ENCODE assay signal across 38 mouse cellular contexts in genomic region chr6:5186229-5186950, GRCm38 (mm10). TPM values are rescaled to one million over a fixed set of nuclear protein-coding genes. Genes with fewer than 3 reads are reported as not detected.
DNase-seq lines count a peak whose midpoint lies in the region; ATAC-seq and TF ChIP-seq lines count a peak whose summit lies in the region.
"Had no signal": no experiment of that assay in that cellular context is flagged by ENCODE, and none has a peak within 500 bp of the region (broad histone marks: within the 10 kb centered on the region; RNA-seq: fewer than 3 reads in every experiment).

No protein-coding gene starts in this region.

- no peak overlapping the region for H3K4me2 ChIP-seq in limb, embryonic 14.5 days (replicated peaks; ENCODE audit: low read depth, low read length, severe bottlenecking)
- H3K4me2 ChIP-seq in liver, embryonic 15.5 days = peak overlapping the region; percentile 35
- H3K4me2 ChIP-seq: forebrain, embryonic 15.5 days; heart, embryonic 13.5 days; hindbrain, embryonic 14.5 days; limb, embryonic 13.5 days; lung, embryonic 15.5 days; neural tube, embryonic 15.5 days had no signal

- ATAC-seq in limb, embryonic 14.5 days (ENCODE audit: low FRiP score, low read depth) = no peak
- ATAC-seq in liver, embryonic 15.5 days (ENCODE audit: insufficient read depth) = peak; percentile 96
- ATAC-seq in megakaryocyte, adult 5-6 weeks (ENCODE audit: poor library complexity, severe bottlenecking) = no peak
- ATAC-seq: CD4-positive, CD25-positive, alpha-beta regulatory T cell, adult 4 months; forebrain, embryonic 15.5 days had no signal

- H3K36me3 ChIP-seq in limb, embryonic 14.5 days (ENCODE audit: control insufficient read depth, insufficient read depth, low read length) = no peaks in the 10 kb centered on the region
- H3K36me3 ChIP-seq in limb, embryonic 10.5 days = no peaks in the 10 kb centered on the region
- H3K36me3 ChIP-seq in liver, embryonic 15.5 days (replicated peaks) = no peaks in the 10 kb centered on the region
- H3K36me3 ChIP-seq: forebrain, embryonic 10.5 days; forebrain, embryonic 15.5 days; heart, embryonic 13.5 days; limb, embryonic 13.5 days; lung, embryonic 15.5 days; neural tube, embryonic 15.5 days had no signal

- H3K27ac ChIP-seq in limb, embryonic 14.5 days (replicated peaks; ENCODE audit: low read depth, low read length) = no peak overlapping the region
- no peak overlapping the region for H3K27ac ChIP-seq in limb, embryonic 10.5 days
- H3K27ac ChIP-seq in liver, embryonic 15.5 days (replicated peaks) = peak overlapping the region; percentile 66; the same call in 1 of the 2 replicates
- H3K27ac ChIP-seq: forebrain, embryonic 10.5 days; forebrain, embryonic 15.5 days; gastrocnemius, adult 2 months; heart, embryonic 13.5 days; hindbrain, embryonic 14.5 days; left cerebral cortex, adult 2 months; limb, embryonic 13.5 days; lung, embryonic 15.5 days; neural tube, embryonic 15.5 days had no signal

- H3K9ac ChIP-seq in limb, embryonic 14.5 days (ENCODE audit: low read depth, low read length, severe bottlenecking) = no peak overlapping the region
- H3K9ac ChIP-seq in liver, embryonic 15.5 days = no peak overlapping the region
- H3K9ac ChIP-seq: forebrain, embryonic 15.5 days; heart, embryonic 13.5 days; hindbrain, embryonic 14.5 days; limb, embryonic 13.5 days; lung, embryonic 15.5 days; neural tube, embryonic 15.5 days had no signal

- WGBS in limb, embryonic 14.5 days = 40% methylated on average over 7 of the region's 7 CpGs
- WGBS in limb, embryonic 10.5 days = 67% methylated on average over 7 of the region's 7 CpGs
- 59% methylated on average over 7 of the region's 7 CpGs for WGBS in liver, embryonic 15.5 days (ENCODE audit: insufficient replicate concordance)

- H3K4me1 ChIP-seq in limb, embryonic 14.5 days (ENCODE audit: control insufficient read depth, insufficient read depth, low read length) = 0 out of 2 replicates have a peak, but pooled peaks cover 9% of the 10 kb centered on the region
- peaks cover 22% of the 10 kb centered on the region for H3K4me1 ChIP-seq in limb, embryonic 10.5 days
- H3K4me1 ChIP-seq in liver, embryonic 15.5 days (replicated peaks) = peaks cover 31% of the 10 kb centered on the region
- H3K4me1 ChIP-seq: forebrain, embryonic 10.5 days; forebrain, embryonic 15.5 days; neural tube, embryonic 15.5 days had no signal

- no peaks in the 10 kb centered on the region for H3K9me3 ChIP-seq in limb, embryonic 14.5 days (ENCODE audit: control insufficient read depth, low read length)
- H3K9me3 ChIP-seq in limb, embryonic 10.5 days (replicated peaks) = no peaks in the 10 kb centered on the region
- H3K9me3 ChIP-seq in liver, embryonic 15.5 days (replicated peaks) = no peaks in the 10 kb centered on the region
- H3K9me3 ChIP-seq: forebrain, embryonic 10.5 days; forebrain, embryonic 15.5 days; heart, embryonic 13.5 days; limb, embryonic 13.5 days; lung, embryonic 15.5 days; neural tube, embryonic 15.5 days had no signal

- DNase-seq in limb, embryonic 14.5 days (ENCODE audit: low spot score) = peak; percentile 10
- no peak for DNase-seq in limb, embryonic 10.5 days (ENCODE audit: low spot score)
- peak; percentile 48 for DNase-seq in c-Kit-negative CD71-positive TER-119-positive erythroid progenitor cells, embryonic 14.5 days (ENCODE audit: low read depth, low spot score)
- peak; percentile 66 for DNase-seq in liver
- DNase-seq in right cerebral cortex, adult 2 months (ENCODE audit: low spot score in 2 of 2) = no peak
- no peak for DNase-seq in B cell, adult 2 months
- DNase-seq: adrenal gland, adult 2 months; cerebellum, adult 11-12 months; cerebellum, adult 9-11 months; gastrocnemius, adult 2 months; gastrocnemius, postnatal 36 days; heart, postnatal 10 days; kidney, adult 11 months; kidney, postnatal 14 days; lung, postnatal 36 days; midbrain, embryonic 14.5 days; retina, postnatal 1 day; right cerebral cortex, postnatal 25 days; spleen, adult 18-20 months; thymus, adult 2 months; thymus, postnatal 36 days had no signal

- no peaks in the 10 kb centered on the region for H3K27me3 ChIP-seq in limb, embryonic 14.5 days (ENCODE audit: control insufficient read depth, insufficient read depth, low read length)
- H3K27me3 ChIP-seq in limb, embryonic 10.5 days (ENCODE audit: low read depth, poor library complexity, severe bottlenecking) = no peaks in the 10 kb centered on the region
- H3K27me3 ChIP-seq in liver, embryonic 15.5 days = peaks cover 9% of the 10 kb centered on the region; the same call in 1 of the 2 replicates
- H3K27me3 ChIP-seq: forebrain, embryonic 15.5 days; limb, embryonic 13.5 days; lung, embryonic 15.5 days; neural tube, embryonic 15.5 days had no signal

- TF ChIP-seq POLR2A in limb, embryonic 14.5 days (IDR thresholded peaks at IDR 0.05; ENCODE audit: borderline replicate concordance, extremely low read depth, insufficient read depth, insufficient read length) = no peak

- no peak overlapping the region for H3K4me3 ChIP-seq in limb, embryonic 14.5 days (replicated peaks; ENCODE audit: low read length)
- no peak overlapping the region for H3K4me3 ChIP-seq in limb, embryonic 10.5 days
- no peak overlapping the region for H3K4me3 ChIP-seq in liver, embryonic 15.5 days (replicated peaks)
- H3K4me3 ChIP-seq: forebrain, embryonic 10.5 days; forebrain, embryonic 15.5 days; gastrocnemius, adult 2 months; heart, embryonic 13.5 days; left cerebral cortex, adult 2 months; limb, embryonic 13.5 days; lung, embryonic 15.5 days; neural tube, embryonic 15.5 days had no signal

RNA-seq across cellular contexts. Expression of gene Pon1, which starts 7.4 kb away (rescaled TPM):
- polyA plus RNA-seq in limb, embryonic 14.5 days (2012; rRNA removed) = not detected in 2 replicates
- not detected in 2 replicates for polyA plus RNA-seq in limb, embryonic 14.5 days (2014; fragmentation: Nextera tagmentation; extraction: Ambion mirVana)
- 0.10 TPM in 1 of 2 replicates, not detected in the other for polyA plus RNA-seq in limb, embryonic 10.5 days (2016; fragmentation: Nextera tagmentation; extraction: Ambion mirVana)
- polyA plus RNA-seq in liver, embryonic 15.5 days (2015; fragmentation: Nextera tagmentation; extraction: Ambion mirVana) = 6.6 and 8.9 TPM in 2 replicates
- total RNA-seq in megakaryocyte, adult 5-6 weeks (2015) = not detected in 2 replicates
- total RNA-seq in megakaryocyte, adult 5-6 weeks (2017) = not detected in 2 replicates
- total RNA-seq: heart, adult 8-10 months; hematopoietic stem cell, adult 5-6 weeks; layer of hippocampus, postnatal 10 days; left cerebral cortex, adult 2 months; left cerebral cortex, postnatal 25 days; megakaryocyte-erythroid progenitor cell, adult 5-6 weeks had no signal
- polyA plus RNA-seq: CD4-positive, CD25-positive, alpha-beta regulatory T cell, adult 4 months; heart, embryonic 13.5 days; kidney, embryonic 14.5 days; limb, embryonic 13.5 days; lung, embryonic 15.5 days; midbrain, embryonic 14.5 days; neural tube, embryonic 15.5 days had no signal

Comparison
In these comparisons a context has a peak if more than half of its experiments do, and no peak if none do; other contexts are left out.
1. DNase-seq: peak in limb, embryonic 14.5 days (single experiment), c-Kit-negative CD71-positive TER-119-positive erythroid progenitor cells, embryonic 14.5 days (single experiment) and liver (single experiment); none in limb, embryonic 10.5 days (single experiment), right cerebral cortex, adult 2 months (0 of 2) and B cell, adult 2 months (0 of 2).